Mouse (Mus musculus) spleen, postnatal 10 days (tissue): ENCODE data around the gene Csmd2.
"Not testable (repeated sequence)": the region's sequence is repeated elsewhere in the genome, so short reads cannot be mapped to it uniquely, and the experiment has no call there.

Experiments used
- DNase-seq, 2 experiments: peaks; one replicate each; pipeline ENCODE4 v3.0.0; 2021 to 2022; ENCODE audit warnings: low spot score in 2 of 2

The Csmd2 gene

DNA sequence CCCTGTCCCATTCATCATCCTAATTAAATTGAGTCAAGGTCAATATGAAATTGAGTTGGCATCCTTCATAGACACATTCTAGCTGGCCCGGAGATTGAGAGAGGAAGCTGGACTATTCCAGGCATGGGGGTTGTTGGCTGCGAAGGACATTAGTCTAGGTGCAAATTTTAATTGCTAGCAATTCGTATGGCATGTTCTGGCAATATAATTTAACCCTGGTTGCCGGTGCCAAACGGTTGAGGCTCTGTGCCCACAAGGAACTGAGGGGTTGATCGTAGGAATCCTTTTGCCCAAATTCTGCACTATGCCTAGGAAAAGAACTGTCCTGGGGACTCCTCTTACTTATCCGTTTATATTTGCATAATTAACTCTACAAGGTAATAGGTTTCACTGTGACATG lies 496.2 kb downstream of the Csmd2 start:
- no peak for DNase-seq

DNA sequence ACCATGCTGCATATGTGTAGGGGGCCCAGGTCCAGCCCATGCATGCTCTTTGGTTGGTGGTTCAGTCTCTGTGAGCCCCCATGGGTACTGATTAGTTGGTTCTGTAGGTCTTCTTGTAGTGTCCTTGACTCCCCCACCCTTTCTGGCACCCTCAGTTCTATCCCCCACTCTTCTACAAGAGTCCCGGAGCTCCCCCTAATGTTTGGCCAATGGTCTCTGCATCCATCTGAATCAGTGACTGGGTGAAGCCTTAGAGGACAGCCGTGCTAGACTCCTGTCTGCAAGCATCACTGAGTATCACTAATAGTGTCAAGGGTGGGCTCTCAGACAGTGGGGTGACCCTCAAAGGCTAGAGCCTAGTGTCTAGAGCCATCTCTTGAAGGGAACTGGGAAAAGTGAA lies 497.0 kb downstream of the Csmd2 start:
- no peak for DNase-seq

DNA sequence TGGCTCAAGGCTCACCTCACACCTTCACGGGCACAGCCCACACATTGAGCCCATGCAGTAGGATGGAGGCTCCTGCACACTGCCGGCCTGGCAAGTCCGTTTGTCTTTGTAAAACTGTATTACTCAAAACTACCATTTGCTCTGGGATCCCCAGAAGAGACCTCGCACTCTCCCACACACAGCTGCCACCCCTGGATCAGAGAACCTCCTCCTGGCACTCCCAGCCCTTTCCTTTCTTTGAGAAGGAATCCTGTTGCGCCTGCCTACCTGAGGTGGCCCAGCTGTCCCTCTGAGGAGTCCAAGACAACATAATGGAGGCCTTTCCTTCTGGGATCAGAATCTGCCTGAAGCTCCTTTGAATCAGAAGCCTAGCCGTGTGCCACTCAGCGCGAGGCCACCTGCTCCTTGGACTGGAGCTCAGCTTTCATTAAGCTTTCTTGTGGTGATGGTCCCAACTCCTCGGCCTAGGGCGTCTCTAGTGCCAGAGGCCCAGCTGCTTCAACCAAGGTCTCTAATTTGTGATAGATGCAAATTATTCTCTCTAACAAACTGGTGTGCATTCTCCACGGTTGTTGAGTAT lies 502.0 kb downstream of the Csmd2 start:
- DNase-seq, result no peak

DNA sequence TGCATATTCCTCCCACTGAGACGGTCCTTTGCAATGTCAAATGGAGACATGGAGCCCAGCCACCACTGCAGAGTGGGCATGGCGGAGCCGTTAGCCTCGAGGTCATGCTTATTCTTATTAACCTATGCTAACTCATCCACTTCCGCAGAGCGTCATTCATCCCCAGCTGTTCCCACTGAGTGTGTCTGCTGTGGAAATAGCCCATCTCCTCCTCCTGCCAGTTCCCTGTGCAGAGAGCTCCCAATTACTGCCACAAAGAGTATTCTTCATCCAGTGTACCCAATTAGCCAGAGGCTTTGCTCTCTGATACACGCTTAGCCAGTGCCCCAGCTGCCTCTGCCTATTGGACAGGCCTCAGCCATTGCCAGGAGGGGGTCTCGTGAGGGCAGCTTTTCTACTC lies 504.4 kb downstream of the Csmd2 start:
- DNase-seq, result no peak

DNA sequence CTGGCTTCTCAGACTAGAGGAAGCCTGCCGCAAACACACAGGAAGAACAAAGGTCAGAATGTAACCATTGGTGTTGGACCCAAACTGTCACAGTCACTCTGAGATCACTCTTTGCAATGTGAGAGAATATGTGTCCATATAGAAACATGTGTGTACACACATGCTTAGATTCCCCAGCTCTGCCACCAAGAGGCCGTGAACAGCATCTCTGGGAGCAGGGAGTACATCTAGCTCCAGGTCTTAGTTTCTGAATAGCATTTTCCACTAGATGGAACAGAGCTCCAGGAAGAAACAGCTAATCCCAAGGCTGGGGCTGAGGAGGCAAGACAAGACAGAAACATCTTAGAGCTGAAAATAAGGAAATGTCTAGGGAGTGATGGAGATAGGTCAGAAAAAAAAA lies 512.3 kb downstream of the Csmd2 start:
- DNase-seq, result no peak

DNA sequence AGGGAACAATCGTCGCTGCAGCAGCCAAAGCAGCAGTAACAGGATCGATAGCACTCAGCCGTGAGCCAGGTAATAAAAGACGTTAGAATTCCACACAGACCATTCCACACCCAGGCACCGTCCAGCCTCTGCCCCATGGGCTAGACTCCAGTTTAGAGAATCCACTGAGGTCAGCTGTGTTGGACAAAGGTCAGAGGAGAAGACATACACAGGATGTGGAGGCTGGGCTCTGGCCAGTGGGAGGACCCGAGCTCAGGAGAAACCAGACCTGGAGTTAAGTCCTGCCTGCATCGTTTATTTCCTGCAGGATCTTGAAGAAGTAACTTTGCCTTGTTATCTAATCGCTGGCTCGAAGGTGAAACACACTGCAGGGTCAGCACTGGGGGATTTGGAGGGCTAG lies 519.2 kb downstream of the Csmd2 start:
- DNase-seq, result no peak

DNA sequence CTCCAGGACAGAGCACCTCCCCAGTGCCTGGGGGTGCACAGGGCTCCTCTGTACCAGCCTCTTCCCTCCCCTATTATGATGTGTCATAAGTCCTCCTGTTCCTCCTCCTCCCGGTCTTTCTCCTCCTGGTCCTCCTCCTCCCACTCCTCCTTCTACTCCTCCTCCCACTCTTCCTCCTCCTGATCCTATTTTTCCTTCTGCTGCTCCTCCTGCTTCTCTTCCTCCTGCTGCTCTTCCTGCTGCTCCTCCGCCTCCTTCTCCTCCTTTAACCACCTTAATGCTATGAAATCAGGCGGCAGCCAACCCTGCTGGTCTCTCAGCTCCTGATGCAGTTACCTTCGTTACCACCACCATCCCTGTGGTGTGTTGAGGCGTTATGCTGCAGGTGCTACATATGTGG lies 522.2 kb downstream of the Csmd2 start:
- DNase-seq, result no peak

DNA sequence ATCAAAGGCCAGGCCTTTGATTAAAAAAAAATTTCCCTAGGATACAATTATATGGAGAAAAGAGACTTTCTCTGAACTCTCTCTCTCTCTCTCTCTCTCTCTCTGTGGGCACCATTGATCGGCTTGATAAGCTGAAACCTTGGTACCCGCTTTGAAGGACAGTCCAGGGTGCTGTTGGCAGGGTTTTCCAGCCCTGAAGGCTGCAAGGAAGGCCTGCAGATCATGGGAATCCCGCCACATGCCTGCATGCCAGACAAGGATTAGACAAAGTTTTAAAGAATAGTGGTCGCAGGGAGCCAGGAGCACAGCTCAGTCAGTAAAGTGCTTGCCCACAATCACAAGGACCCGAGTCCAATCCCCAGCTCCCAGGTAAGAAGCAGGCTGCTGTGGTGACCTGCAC lies 526.8 kb downstream of the Csmd2 start:
- DNase-seq, result no peak

DNA sequence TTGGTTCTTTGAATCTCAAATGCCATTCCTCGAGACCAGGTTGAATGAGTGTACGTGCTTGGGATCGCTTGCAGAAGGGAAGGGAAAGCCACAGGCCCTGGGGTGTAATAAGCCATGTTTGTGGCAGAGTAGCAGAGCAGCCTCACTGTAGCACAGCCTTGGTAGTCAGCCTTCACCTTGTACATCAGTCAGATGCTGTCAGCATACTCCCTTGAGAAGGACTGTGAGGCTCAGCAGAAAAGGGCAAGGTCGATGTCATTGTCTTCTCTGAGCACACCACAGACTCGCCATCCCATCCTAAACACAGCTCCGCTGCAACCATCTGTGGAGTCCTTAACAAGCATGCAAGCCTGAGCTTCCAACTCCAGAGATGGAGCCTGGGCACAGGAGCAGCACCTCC lies 533.6 kb downstream of the Csmd2 start:
- DNase-seq, result no peak

DNA sequence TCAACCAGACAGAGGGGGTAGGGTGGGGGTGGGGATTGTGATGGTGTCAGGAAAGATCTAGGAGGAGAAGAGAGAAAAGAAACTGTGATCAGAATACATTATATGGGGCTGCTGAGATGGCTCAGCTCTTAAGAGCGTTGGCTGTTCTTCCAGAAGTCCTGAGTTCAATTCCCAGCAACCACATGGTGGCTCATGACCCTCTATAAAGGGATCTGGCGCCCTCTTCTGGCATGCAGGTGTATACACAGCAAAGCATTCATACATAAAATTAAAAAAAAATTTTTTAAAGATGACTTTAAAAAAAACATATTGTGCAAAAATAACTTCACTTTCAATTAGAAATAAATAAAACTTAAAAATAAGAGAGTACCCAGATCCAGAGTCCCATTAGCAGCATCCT lies 555.7 kb downstream of the Csmd2 start:
- DNase-seq, result peak in 1 of 2 experiments; percentile 46

DNA sequence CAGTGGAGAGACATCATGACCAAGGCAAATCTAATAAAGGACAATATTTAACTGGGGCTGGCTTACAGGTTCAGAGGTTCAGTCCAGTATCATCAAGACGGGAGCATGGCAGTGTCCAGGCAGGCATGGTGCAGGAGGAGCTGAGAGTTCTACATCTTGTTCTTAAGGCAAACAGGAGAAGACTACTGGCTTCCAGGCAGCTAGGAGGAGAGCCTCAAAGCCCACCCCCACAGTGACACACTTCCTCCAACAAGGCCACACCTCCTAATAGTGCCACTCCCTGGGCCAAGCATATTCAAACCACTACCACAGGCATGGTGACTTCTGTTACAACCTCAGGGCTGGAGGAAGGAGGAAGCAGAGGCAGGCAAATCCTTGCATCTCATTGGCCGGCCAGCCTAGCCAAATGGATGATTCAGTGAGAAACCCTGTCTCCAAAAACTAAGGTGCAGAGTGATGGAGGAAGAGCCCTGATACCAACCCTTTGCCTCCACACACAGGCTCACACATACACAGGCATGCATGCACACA lies 556.4 kb downstream of the Csmd2 start:
- not testable (repeated sequence) for DNase-seq

DNA sequence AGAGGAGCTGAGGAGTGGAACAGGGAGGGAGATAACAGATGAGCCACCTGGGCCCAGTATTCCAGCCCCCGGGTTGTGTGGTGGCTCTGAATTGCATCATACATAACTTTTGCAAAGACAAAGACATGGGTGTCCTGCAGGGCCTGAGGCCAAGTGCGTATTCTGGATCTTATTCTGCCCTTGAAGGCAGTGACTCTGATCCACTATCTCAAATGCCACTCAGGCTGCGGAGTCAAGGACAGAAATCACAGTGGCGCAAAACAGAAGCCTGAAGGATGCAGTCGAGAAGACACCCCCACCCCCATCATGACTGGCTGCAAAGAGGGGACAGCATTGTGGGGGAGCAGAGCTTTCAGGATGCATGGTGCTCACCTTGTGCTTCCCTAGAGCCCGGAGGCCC lies 563.1 kb downstream of the Csmd2 start:
- DNase-seq, result no peak

DNA sequence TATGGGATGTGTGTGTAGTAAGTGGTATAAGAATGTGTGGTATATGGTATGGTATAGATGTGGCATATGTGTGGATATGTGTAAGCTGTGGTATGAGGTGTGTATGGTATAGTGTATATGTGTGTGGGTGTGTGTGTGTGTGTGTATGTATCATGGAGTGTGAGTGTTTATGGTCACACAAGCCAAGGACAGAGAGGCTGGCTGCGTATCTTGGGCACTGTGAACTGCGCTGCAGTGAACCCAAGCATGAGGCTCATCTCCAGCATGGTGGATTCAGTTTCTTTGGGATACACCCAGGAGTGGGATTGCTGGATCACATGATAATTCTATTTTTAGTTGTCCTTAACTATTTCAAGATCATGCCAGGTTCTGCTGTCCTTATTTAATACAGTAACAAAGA lies 566.5 kb downstream of the Csmd2 start:
- DNase-seq, result no peak

DNA sequence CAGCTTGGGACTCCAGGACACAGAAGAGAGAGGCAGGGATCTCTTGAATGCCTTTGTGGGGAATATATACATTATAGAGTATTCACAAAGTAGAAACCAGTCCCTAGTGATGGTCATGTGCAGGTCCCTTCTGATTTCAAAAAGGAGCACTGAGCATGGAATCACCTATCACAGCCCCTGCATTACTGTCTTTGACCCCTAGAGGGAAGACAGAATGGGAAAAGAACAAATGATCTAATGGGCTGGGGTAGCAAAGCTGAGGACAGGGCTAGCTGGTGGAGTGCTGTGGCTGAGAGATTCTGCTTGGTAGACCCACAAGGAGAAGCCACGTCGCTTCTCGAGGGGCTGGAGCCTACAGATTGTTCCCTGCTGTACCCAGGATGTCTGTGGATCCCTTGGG lies 572.7 kb downstream of the Csmd2 start:
- DNase-seq, result no peak

DNA sequence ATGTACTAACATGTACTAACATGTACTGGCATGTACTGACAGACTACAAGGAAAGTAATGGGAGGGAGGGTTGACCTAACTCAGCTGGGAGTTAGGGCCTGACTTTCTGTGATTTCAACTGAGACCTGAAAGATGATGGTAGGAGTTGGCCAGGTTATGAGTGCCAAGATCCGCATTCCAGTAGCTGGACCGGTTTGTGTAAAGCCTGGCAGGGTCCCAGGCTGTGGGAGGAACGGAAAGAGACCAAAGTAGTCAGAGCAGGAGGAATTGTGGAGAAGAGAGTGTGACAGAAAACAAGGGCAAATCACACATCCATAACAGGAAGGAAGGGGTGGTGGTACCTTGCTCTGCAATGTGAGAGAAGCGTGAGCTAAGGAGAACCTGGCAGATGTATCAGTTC lies 588.2 kb downstream of the Csmd2 start:
- DNase-seq, result no peak

DNA sequence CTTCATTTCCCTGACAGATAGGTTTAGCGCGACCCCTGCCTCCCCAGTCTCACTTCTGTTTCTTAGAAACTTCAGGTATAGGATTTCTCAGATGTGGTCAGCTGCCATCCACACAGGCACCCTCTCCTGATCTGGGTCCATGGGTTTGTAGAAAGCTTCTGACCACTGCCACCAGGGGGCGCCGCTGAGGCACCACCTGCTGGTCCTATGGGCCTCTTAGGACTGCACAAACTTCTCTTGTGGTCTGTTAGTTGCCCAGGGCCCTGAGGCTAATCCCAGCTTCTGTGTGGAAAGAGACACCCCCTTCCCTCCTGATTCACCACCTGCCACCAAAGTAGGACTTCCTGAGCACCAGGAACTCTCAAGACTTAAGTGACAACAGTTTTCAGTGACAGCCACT lies 591.5 kb downstream of the Csmd2 start:
- peak; percentile 39 to 77 for DNase-seq

DNA sequence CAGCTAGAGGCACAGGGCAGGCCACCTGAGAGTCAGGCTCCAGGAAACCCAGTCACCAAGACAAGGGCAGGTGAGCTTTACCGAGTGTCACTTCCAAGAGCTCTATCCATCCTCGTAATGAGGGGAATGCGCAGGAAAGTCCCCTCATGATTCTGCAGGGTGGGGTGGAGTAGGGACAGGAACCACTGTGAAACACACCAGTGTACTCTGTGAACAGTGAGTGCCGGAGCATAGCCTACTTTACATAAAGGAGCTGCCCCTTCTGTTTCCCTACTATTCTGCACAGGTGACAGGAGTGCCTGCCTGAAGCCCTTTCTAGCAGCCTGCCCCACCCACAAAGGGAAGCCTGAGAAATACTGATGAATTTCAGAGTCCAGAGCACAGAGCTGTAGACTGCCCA lies 605.6 kb downstream of the Csmd2 start:
- peak; percentile 12 to 34 for DNase-seq

DNA sequence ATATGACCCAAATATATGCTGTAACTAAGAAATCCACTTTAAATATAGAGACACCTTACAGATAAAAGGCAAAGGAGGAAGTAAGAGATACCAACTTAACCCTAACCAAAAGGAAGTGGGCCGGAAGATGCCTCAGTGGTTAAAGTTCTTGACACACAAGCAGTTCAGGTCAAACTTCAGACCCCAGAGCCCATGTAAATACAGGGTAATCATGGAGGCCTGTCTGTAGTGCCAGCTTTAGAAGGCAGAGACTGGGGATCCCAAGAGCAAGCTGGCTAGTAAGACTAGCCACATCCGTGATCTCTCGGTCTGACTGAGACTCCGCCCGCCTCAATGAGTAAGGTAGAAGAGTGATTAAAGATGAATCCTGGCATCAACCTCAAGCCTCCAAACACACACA lies 606.4 kb downstream of the Csmd2 start:
- DNase-seq, result no peak

DNA sequence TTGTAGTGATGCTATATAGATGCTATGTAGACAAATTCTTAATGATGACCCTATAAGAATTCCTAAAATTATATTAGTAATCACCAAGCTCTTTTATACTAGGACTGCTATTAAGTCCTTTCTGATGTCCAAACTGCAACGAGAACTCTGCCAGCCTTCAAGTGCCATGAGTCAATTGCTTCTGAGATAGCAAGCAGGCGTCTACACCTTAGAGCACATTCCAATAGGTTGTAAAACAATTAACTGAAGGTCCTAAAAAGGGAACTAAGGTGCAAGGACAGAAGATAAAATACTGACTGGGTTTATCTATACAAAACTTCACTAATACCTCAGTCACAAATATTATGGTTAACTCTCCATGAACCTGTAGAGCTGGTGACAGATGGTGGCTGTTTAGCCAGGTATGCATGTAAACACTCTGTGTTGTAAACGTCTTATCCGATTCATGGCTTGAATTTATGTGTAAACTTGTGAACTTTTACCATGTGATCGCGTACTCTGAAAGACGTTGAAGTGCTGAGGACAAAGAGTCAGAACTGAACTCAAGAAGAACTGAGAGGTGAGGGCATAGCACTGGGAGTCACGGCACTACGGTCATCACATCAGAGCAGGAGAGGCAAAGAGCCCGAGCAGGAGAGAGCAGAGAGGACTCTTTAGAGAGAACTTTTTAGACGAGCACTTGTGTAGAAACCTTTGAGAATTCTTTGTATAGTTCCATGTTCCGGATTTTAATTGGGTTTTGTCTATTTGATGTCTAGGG lies 610.3 kb downstream of the Csmd2 start:
- no peak for DNase-seq

DNA sequence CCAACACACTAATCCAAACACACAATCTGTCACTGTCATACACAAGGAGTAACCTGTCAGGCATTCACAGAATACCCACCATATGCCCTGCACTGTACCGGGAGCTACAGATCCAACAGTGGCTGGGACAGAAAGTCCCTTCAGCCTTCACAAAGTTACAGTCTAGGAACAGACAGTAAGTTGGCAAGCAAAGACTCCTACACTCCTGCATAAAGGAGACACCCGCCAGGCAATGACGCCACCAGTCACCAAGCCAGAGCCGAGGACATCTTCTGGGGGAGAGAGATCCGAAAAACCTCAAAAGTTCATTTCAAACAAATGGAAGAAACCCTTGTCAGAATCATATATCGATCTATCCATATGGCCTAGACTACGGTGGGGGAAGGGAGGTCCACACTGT lies 618.9 kb downstream of the Csmd2 start:
- no peak for DNase-seq

DNA sequence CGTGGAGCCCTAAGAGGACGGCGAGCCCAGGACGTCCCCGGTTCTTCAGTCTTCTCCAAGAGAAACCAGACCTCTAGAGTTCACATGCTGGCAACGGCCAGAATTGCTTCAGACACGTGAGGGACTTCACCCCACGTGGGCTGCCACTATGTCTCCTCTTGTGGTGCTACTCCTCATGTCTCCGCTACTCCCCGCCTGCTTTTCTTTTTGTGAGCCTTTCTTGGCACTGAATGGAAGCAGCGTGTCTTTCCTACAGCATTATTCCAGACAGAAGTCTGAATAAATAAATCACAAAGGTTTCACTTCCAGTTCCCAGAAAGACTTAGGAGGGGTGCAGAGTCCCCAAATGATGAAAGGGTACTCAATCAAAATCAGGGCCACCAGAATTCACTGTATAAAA lies 620.0 kb downstream of the Csmd2 start:
- DNase-seq, result no peak

DNA sequence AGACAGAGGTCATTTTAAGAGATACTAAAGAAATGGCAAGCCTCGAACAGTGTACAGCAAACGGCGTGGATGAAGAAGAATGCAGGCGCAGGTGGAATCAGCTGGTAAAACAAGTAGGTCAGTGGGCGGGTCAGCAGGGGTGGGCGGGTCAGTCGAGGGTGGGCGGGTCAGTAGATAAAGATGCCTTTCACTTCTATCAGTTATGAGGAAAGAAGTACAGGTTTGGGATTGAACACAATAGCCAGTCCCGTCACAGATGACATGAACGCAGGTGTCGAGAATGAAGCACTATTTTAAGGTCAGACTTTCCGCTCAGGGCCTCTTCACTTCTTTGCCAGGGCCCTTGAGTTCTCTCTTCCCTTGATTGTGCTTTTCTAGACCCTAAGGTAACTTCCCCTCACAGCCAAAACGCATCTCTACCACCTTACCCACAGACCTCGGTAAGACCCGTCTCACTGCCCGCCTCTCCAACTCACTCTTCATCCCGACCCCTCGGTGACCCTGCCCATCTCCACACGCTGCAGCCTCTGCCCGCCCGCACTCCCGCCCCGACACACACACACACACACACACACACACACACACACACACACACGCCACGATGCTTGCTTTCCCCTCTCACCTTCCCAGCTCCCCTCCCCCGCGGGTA lies 621.7 kb downstream of the Csmd2 start:
- no peak for DNase-seq

DNA sequence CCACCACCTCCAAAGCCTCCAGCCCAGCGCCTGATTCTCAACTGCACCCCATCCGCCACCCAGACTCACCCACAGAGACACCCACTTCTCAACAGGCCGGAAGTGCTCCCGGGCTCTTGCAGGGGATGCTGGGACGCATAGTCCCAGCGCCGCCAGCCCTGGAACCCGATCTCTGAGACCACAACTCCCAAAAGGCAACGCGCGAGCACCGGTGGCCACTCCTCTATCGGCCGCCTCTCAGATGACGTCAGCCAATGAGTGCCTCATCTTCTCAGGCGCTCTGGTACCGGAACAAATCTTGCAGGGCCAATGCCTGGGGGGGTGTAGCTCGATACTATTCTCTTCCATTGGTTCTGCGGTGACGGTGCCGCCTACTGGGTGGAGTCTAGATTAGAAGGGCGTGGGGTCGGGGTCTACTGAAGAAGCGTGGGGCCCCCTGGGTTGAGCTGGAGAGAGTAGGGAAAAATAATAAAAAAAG lies 622.3 kb downstream of the Csmd2 start, which contains the start of gene Zscan20:
Zscan20 (minus strand) TSS at position 174 of the 478 bp plus-strand sequence.
- DNase-seq, result peak; percentile 69 to 93
